Mouse (Mus musculus): ENCODE measurements around the gene Ube2v1.

DNA sequence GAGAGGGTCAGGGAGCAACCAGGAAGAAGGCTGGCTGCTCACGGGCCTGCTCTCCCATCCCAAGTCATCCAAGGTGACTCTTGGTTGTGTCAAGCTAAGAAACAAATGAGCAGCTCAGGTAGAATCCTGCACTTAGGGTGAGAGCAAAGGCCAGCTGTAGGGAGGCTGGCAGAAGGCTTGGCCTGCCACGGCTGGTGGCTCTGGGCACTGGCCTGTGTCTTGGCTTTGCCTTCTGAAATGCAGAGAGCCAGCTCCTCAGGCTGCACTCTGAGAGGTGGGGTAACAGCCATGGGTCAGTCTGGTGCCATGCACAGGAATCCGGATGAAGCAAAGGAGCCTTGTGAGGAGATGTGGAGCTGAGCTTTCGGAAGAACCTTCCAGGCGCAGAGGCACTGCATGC lies 36.5 kb upstream of the Ube2v1 start:
- TF ChIP-seq CTCF (IDR thresholded peaks at IDR 0.05; ENCODE audit: low read depth) (no peak), EP300 (IDR thresholded peaks at IDR 0.05; ENCODE audit: low read depth) (no peak)
